Comparison of ENCODE assay signal across 26 mouse cellular contexts in genomic region chr19:41719436-41719835, GRCm38 (mm10). TPM values are rescaled to one million over a fixed set of nuclear protein-coding genes. Genes with fewer than 3 reads are reported as not detected.
A peak's percentile ranks its signal among the peaks of the same experiment; 100 is the strongest.
DNase-seq lines count a peak whose midpoint lies in the region; ATAC-seq and TF ChIP-seq lines count a peak whose summit lies in the region.
"Had no signal": no experiment of that assay in that cellular context is flagged by ENCODE, and none has a peak within 500 bp of the region (broad histone marks: within the 10 kb centered on the region; RNA-seq: fewer than 3 reads in every experiment).

No protein-coding gene starts in this region.

- DNase-seq in midbrain, postnatal 0 days (ENCODE audit: low spot score), result peak; percentile 55
- DNase-seq in midbrain, embryonic 11.5 days (ENCODE audit: low spot score, missing footprints), result no peak
- DNase-seq in MN1 (ENCODE audit: low spot score), result no peak
- DNase-seq: adrenal gland, postnatal 25 days; gastrocnemius, postnatal 10 days; heart, postnatal 14 days; kidney, adult 18-20 months; kidney, postnatal 25 days; liver, embryonic 13.5 days; lung, adult 18-20 months; lung, postnatal 4 days; right cerebral cortex, postnatal 25 days had no signal

- ATAC-seq in forebrain, embryonic 13.5 days, result no peak
- no peak for ATAC-seq in forebrain, embryonic 16.5 days
- peak; percentile 24; the same call in 1 of the 2 replicates for ATAC-seq in hindbrain, embryonic 15.5 days (ENCODE audit: low FRiP score, low read depth)
- ATAC-seq in hindbrain, embryonic 12.5 days (ENCODE audit: low FRiP score), result no peak
- ATAC-seq in midbrain, postnatal 0 days (ENCODE audit: low FRiP score), result no peak
- ATAC-seq in midbrain, embryonic 11.5 days (ENCODE audit: low FRiP score), result no peak
- ATAC-seq: lung, postnatal 0 days; midbrain, embryonic 13.5 days had no signal

- H3K4me1 ChIP-seq in forebrain, embryonic 13.5 days, result peaks cover 53% of the 10 kb centered on the region
- peaks cover 28% of the 10 kb centered on the region for H3K4me1 ChIP-seq in forebrain, embryonic 16.5 days (replicated peaks; ENCODE audit: control insufficient read depth, insufficient read depth, low read length)
- peaks cover 38% of the 10 kb centered on the region for H3K4me1 ChIP-seq in hindbrain, embryonic 15.5 days (replicated peaks)
- peaks cover 40% of the 10 kb centered on the region for H3K4me1 ChIP-seq in hindbrain, embryonic 12.5 days
- H3K4me1 ChIP-seq in midbrain, postnatal 0 days (ENCODE audit: insufficient read depth, low read length), result no peaks in the 10 kb centered on the region; the same call in 1 of the 2 replicates
- H3K4me1 ChIP-seq in midbrain, embryonic 11.5 days (ENCODE audit: control insufficient read depth, insufficient read depth, low read length), result peaks cover 31% of the 10 kb centered on the region
- H3K4me1 ChIP-seq: liver, embryonic 13.5 days; megakaryocyte, embryonic 14.5 days had no signal

- no peak overlapping the region for H3K4me2 ChIP-seq in forebrain, embryonic 13.5 days
- H3K4me2 ChIP-seq in forebrain, embryonic 16.5 days (ENCODE audit: low read length), result no peak overlapping the region
- no peak overlapping the region for H3K4me2 ChIP-seq in hindbrain, embryonic 15.5 days
- H3K4me2 ChIP-seq in hindbrain, embryonic 12.5 days (replicated peaks), result no peak overlapping the region
- no peak overlapping the region for H3K4me2 ChIP-seq in midbrain, postnatal 0 days (ENCODE audit: low read depth, low read length, poor library complexity, severe bottlenecking)
- H3K4me2 ChIP-seq in midbrain, embryonic 11.5 days, result no peak overlapping the region
- H3K4me2 ChIP-seq: embryonic facial prominence, embryonic 15.5 days; kidney, embryonic 15.5 days; limb, embryonic 15.5 days; liver, embryonic 13.5 days; midbrain, embryonic 13.5 days; stomach, embryonic 15.5 days had no signal

- H3K27me3 ChIP-seq in forebrain, embryonic 13.5 days, result peaks cover 11% of the 10 kb centered on the region; the same call in 1 of the 2 replicates
- peaks cover 4% of the 10 kb centered on the region; the same call in 1 of the 2 replicates for H3K27me3 ChIP-seq in forebrain, embryonic 16.5 days (replicated peaks; ENCODE audit: control insufficient read depth, insufficient read depth, low read length)
- no peaks in the 10 kb centered on the region for H3K27me3 ChIP-seq in hindbrain, embryonic 15.5 days
- H3K27me3 ChIP-seq in hindbrain, embryonic 12.5 days, result peaks cover 20% of the 10 kb centered on the region
- no peaks in the 10 kb centered on the region for H3K27me3 ChIP-seq in midbrain, postnatal 0 days (ENCODE audit: insufficient read depth, low read length)
- peaks cover 2% of the 10 kb centered on the region for H3K27me3 ChIP-seq in midbrain, embryonic 11.5 days (ENCODE audit: control insufficient read depth, insufficient read depth, low read length)

- peak overlapping the region; percentile 57; the same call in 1 of the 2 replicates for H3K27ac ChIP-seq in forebrain, embryonic 13.5 days
- H3K27ac ChIP-seq in forebrain, embryonic 16.5 days (ENCODE audit: low read length), result no peak overlapping the region; the same call in 1 of the 2 replicates
- H3K27ac ChIP-seq in hindbrain, embryonic 15.5 days (replicated peaks), result no peak overlapping the region
- no peak overlapping the region for H3K27ac ChIP-seq in hindbrain, embryonic 12.5 days
- no peak overlapping the region for H3K27ac ChIP-seq in midbrain, postnatal 0 days (ENCODE audit: low read depth, low read length)
- no peak overlapping the region for H3K27ac ChIP-seq in midbrain, embryonic 11.5 days (ENCODE audit: low read depth, low read length)
- H3K27ac ChIP-seq: embryonic facial prominence, embryonic 15.5 days; kidney, embryonic 15.5 days; limb, embryonic 15.5 days; liver, embryonic 13.5 days; midbrain, embryonic 13.5 days; stomach, embryonic 15.5 days had no signal

- 71% methylated on average over 8 of the region's 8 CpGs for WGBS in forebrain, embryonic 13.5 days
- 57% methylated on average over 8 of the region's 8 CpGs for WGBS in forebrain, embryonic 16.5 days
- WGBS in hindbrain, embryonic 15.5 days, result 53% methylated on average over 8 of the region's 8 CpGs
- 64% methylated on average over 8 of the region's 8 CpGs for WGBS in hindbrain, embryonic 12.5 days
- 68% methylated on average over 8 of the region's 8 CpGs for WGBS in midbrain, postnatal 0 days
- WGBS in midbrain, embryonic 11.5 days, result 86% methylated on average over 8 of the region's 8 CpGs

- H3K4me3 ChIP-seq in forebrain, embryonic 13.5 days, result no peak overlapping the region
- H3K4me3 ChIP-seq in forebrain, embryonic 16.5 days (replicated peaks; ENCODE audit: low read length), result no peak overlapping the region
- no peak overlapping the region for H3K4me3 ChIP-seq in hindbrain, embryonic 15.5 days
- H3K4me3 ChIP-seq in hindbrain, embryonic 12.5 days, result no peak overlapping the region
- H3K4me3 ChIP-seq in midbrain, postnatal 0 days (ENCODE audit: low read depth, low read length), result no peak overlapping the region
- H3K4me3 ChIP-seq in midbrain, embryonic 11.5 days (ENCODE audit: low read depth, low read length), result no peak overlapping the region
- H3K4me3 ChIP-seq: embryonic facial prominence, embryonic 15.5 days; kidney, embryonic 15.5 days; limb, embryonic 15.5 days; liver, embryonic 13.5 days; megakaryocyte, embryonic 14.5 days; midbrain, embryonic 13.5 days; stomach, embryonic 15.5 days had no signal

- no peaks in the 10 kb centered on the region for H3K9me3 ChIP-seq in forebrain, embryonic 13.5 days (replicated peaks)
- H3K9me3 ChIP-seq in forebrain, embryonic 16.5 days (ENCODE audit: control insufficient read depth, low read length), result no peaks in the 10 kb centered on the region
- no peaks in the 10 kb centered on the region for H3K9me3 ChIP-seq in hindbrain, embryonic 15.5 days
- H3K9me3 ChIP-seq in hindbrain, embryonic 12.5 days (replicated peaks), result no peaks in the 10 kb centered on the region
- H3K9me3 ChIP-seq in midbrain, postnatal 0 days (ENCODE audit: low read length), result no peaks in the 10 kb centered on the region
- no peaks in the 10 kb centered on the region for H3K9me3 ChIP-seq in midbrain, embryonic 11.5 days (ENCODE audit: control insufficient read depth, low read length)
- H3K9me3 ChIP-seq: embryonic facial prominence, embryonic 15.5 days; kidney, embryonic 15.5 days; limb, embryonic 15.5 days; liver, embryonic 13.5 days; megakaryocyte, embryonic 14.5 days; midbrain, embryonic 13.5 days; stomach, embryonic 15.5 days had no signal

- 0 out of 2 replicates have a peak, but pooled peaks cover 5% of the 10 kb centered on the region for H3K36me3 ChIP-seq in forebrain, embryonic 13.5 days (ENCODE audit: poor library complexity, severe bottlenecking)
- no peaks in the 10 kb centered on the region for H3K36me3 ChIP-seq in forebrain, embryonic 16.5 days (ENCODE audit: control insufficient read depth, insufficient read depth)
- H3K36me3 ChIP-seq in hindbrain, embryonic 15.5 days, result no peaks in the 10 kb centered on the region
- no peaks in the 10 kb centered on the region for H3K36me3 ChIP-seq in hindbrain, embryonic 12.5 days
- H3K36me3 ChIP-seq in midbrain, postnatal 0 days (ENCODE audit: insufficient read depth, low read length), result no peaks in the 10 kb centered on the region
- no peaks in the 10 kb centered on the region for H3K36me3 ChIP-seq in midbrain, embryonic 11.5 days (ENCODE audit: control insufficient read depth, insufficient read depth, low read length)
- H3K36me3 ChIP-seq: embryonic facial prominence, embryonic 15.5 days; kidney, embryonic 15.5 days; limb, embryonic 15.5 days; liver, embryonic 13.5 days; stomach, embryonic 15.5 days had no signal

- H3K9ac ChIP-seq in forebrain, embryonic 13.5 days, result no peak overlapping the region
- no peak overlapping the region for H3K9ac ChIP-seq in forebrain, embryonic 16.5 days (replicated peaks; ENCODE audit: low read depth, low read length)
- H3K9ac ChIP-seq in hindbrain, embryonic 15.5 days, result no peak overlapping the region
- no peak overlapping the region for H3K9ac ChIP-seq in hindbrain, embryonic 12.5 days
- no peak overlapping the region for H3K9ac ChIP-seq in midbrain, postnatal 0 days (replicated peaks; ENCODE audit: low read length, poor library complexity, severe bottlenecking)
- no peak overlapping the region for H3K9ac ChIP-seq in midbrain, embryonic 11.5 days (ENCODE audit: low read length)
- H3K9ac ChIP-seq: embryonic facial prominence, embryonic 15.5 days; kidney, embryonic 15.5 days; limb, embryonic 15.5 days; liver, embryonic 13.5 days; midbrain, embryonic 13.5 days; stomach, embryonic 15.5 days had no signal

- TF ChIP-seq CTCF in midbrain, postnatal 0 days (IDR thresholded peaks at IDR 0.05), result no peak

RNA-seq across cellular contexts. Expression of gene Slit1, which starts 24.0 kb away (rescaled TPM):
- polyA plus RNA-seq in forebrain, embryonic 13.5 days (2015; fragmentation: Nextera tagmentation; extraction: Ambion mirVana), result 13.9 and 14.4 TPM in 2 replicates
- polyA plus RNA-seq in forebrain, embryonic 16.5 days (2015; fragmentation: Nextera tagmentation; extraction: Ambion mirVana), result 18.2 and 21.3 TPM in 2 replicates
- polyA plus RNA-seq in hindbrain, embryonic 15.5 days (2015; fragmentation: Nextera tagmentation; extraction: Ambion mirVana), result 23.5 and 25.7 TPM in 2 replicates
- 28.9 and 31.9 TPM in 2 replicates for polyA plus RNA-seq in hindbrain, embryonic 12.5 days (2016; fragmentation: Nextera tagmentation; extraction: Ambion mirVana)
- total RNA-seq in midbrain, postnatal 0 days (2014; rRNA removed), result 72.3 and 74.2 TPM in 2 replicates
- polyA plus RNA-seq in midbrain, postnatal 0 days (2015; fragmentation: Nextera tagmentation; extraction: Ambion mirVana), result 15.4 and 17.0 TPM in 2 replicates
- polyA plus RNA-seq in midbrain, embryonic 11.5 days (2014; fragmentation: Nextera tagmentation; extraction: Ambion mirVana), result 8.8 and 10.2 TPM in 2 replicates
- total RNA-seq: monocyte, adult 5-6 weeks; neutrophil, adult 5-6 weeks had no signal
- polyA plus RNA-seq: heart, embryonic 14.5 days had no signal
